ENCODE assay signal across 9 mouse cellular contexts in genomic region chr17:70968606-70969191, GRCm38 (mm10). TPM values are rescaled to one million over a fixed set of nuclear protein-coding genes. Genes with fewer than 3 reads are reported as not detected.
DNase-seq lines count a peak whose midpoint lies in the region; ATAC-seq and TF ChIP-seq lines count a peak whose summit lies in the region.
"Had no signal": no experiment of that assay in that cellular context is flagged by ENCODE, and none has a peak within 500 bp of the region (broad histone marks: within the 10 kb centered on the region; RNA-seq: fewer than 3 reads in every experiment).

No protein-coding gene starts in this region.

- H3K27ac ChIP-seq in kidney, adult 2 months (ENCODE audit: insufficient read depth, low read depth, low read length) = no peak overlapping the region
- no peak overlapping the region for H3K27ac ChIP-seq in forebrain, embryonic 14.5 days (ENCODE audit: low read depth, low read length)
- no peak overlapping the region for H3K27ac ChIP-seq in midbrain, embryonic 12.5 days (replicated peaks)
- H3K27ac ChIP-seq: liver, embryonic 15.5 days had no signal

- no peak overlapping the region for H3K4me3 ChIP-seq in kidney, adult 2 months (ENCODE audit: insufficient read depth, low read depth, low read length)
- no peak overlapping the region for H3K4me3 ChIP-seq in forebrain, embryonic 14.5 days (ENCODE audit: low read depth, low read length)
- H3K4me3 ChIP-seq in midbrain, embryonic 12.5 days = no peak overlapping the region
- H3K4me3 ChIP-seq: liver, embryonic 15.5 days had no signal

- peak; percentile 64 for DNase-seq in kidney, adult 2 months
- no peak for DNase-seq in kidney, postnatal 14 days
- DNase-seq in ES-CJ7 (ENCODE audit: low read depth, low spot score) = peak; percentile 73
- DNase-seq in forebrain, embryonic 14.5 days (ENCODE audit: low spot score) = peak; percentile 88
- no peak for DNase-seq in yolk sac, embryonic 10.5 days (ENCODE audit: low spot score)
- DNase-seq in gastrocnemius, adult 8-10 months (ENCODE audit: low spot score in 2 of 2) = no peak
- DNase-seq in right cerebral cortex, postnatal 36 days (ENCODE audit: low spot score in 2 of 2) = no peak

- no peak overlapping the region for H3K4me2 ChIP-seq in forebrain, embryonic 14.5 days (ENCODE audit: low read length)
- H3K4me2 ChIP-seq in midbrain, embryonic 12.5 days (replicated peaks) = no peak overlapping the region
- H3K4me2 ChIP-seq: liver, embryonic 15.5 days had no signal

- H3K36me3 ChIP-seq in kidney, adult 2 months (ENCODE audit: control insufficient read depth, insufficient read depth, low read length) = no peaks in the 10 kb centered on the region; the same call in 1 of the 2 replicates
- H3K36me3 ChIP-seq in forebrain, embryonic 14.5 days (ENCODE audit: control insufficient read depth, insufficient read depth, low read length) = peaks cover 7% of the 10 kb centered on the region
- H3K36me3 ChIP-seq in midbrain, embryonic 12.5 days = peaks cover 7% of the 10 kb centered on the region

- H3K4me1 ChIP-seq in kidney, adult 2 months (ENCODE audit: control insufficient read depth, insufficient read depth, low read length) = no peaks in the 10 kb centered on the region
- no peaks in the 10 kb centered on the region for H3K4me1 ChIP-seq in forebrain, embryonic 14.5 days (ENCODE audit: control insufficient read depth, insufficient read depth, low read length)
- H3K4me1 ChIP-seq in midbrain, embryonic 12.5 days = peaks cover 12% of the 10 kb centered on the region; the same call in 1 of the 2 replicates
- H3K4me1 ChIP-seq: liver, embryonic 15.5 days had no signal

- no peaks in the 10 kb centered on the region for H3K27me3 ChIP-seq in kidney, adult 2 months (replicated peaks; ENCODE audit: control insufficient read depth, insufficient read depth, low read length)
- no peaks in the 10 kb centered on the region for H3K27me3 ChIP-seq in forebrain, embryonic 14.5 days (replicated peaks; ENCODE audit: control insufficient read depth, insufficient read depth, low read length)
- H3K27me3 ChIP-seq in midbrain, embryonic 12.5 days = peaks cover 8% of the 10 kb centered on the region
- H3K27me3 ChIP-seq: liver, embryonic 15.5 days had no signal

- TF ChIP-seq CTCF in kidney, adult 2 months (conservative IDR thresholded peaks at IDR 0.05; ENCODE audit: insufficient read depth, insufficient read length, low read depth, low read length) = peak; percentile 37

- 13% methylated on average over 8 of the region's 8 CpGs for WGBS in kidney, adult 2 months
- WGBS in forebrain, embryonic 14.5 days = 30% methylated on average over 8 of the region's 8 CpGs
- 34% methylated on average over 8 of the region's 8 CpGs for WGBS in midbrain, embryonic 12.5 days

- no peaks in the 10 kb centered on the region for H3K9me3 ChIP-seq in forebrain, embryonic 14.5 days (replicated peaks; ENCODE audit: control insufficient read depth, low read length)
- H3K9me3 ChIP-seq in midbrain, embryonic 12.5 days = no peaks in the 10 kb centered on the region
- H3K9me3 ChIP-seq: liver, embryonic 15.5 days had no signal

- no peak overlapping the region for H3K9ac ChIP-seq in forebrain, embryonic 14.5 days (ENCODE audit: low read length)
- no peak overlapping the region for H3K9ac ChIP-seq in midbrain, embryonic 12.5 days (replicated peaks)
- H3K9ac ChIP-seq: liver, embryonic 15.5 days had no signal

- ATAC-seq in forebrain, embryonic 14.5 days = peak; percentile 60
- ATAC-seq in midbrain, embryonic 12.5 days (ENCODE audit: low FRiP score, low read depth) = peak; percentile 42; the same call in 1 of the 2 replicates

- TF ChIP-seq POLR2A in kidney, adult 2 months (IDR thresholded peaks at IDR 0.05; ENCODE audit: low read depth, low read length) = no peak

RNA-seq across cellular contexts. Expression of gene Myom1, which starts 33.7 kb away (rescaled TPM):
- polyA plus RNA-seq in kidney, adult 2 months (2012; rRNA removed) = 2.8 and 4.3 TPM in 2 replicates
- 0.82 and 1.0 TPM in 2 replicates for polyA plus RNA-seq in forebrain, embryonic 14.5 days (2014; fragmentation: Nextera tagmentation; extraction: Ambion mirVana)
- polyA plus RNA-seq in midbrain, embryonic 12.5 days (2016; fragmentation: Nextera tagmentation; extraction: Ambion mirVana) = 1.0 and 2.5 TPM in 2 replicates
- 1,000 to 10,000 TPM; 1,304 to 1,591 (median 1,439) TPM for total RNA-seq in gastrocnemius, adult 8-10 months (2022)

RNA-seq across cellular contexts. Expression of gene Myl12a, which starts 34.0 kb away (rescaled TPM):
- polyA plus RNA-seq in kidney, adult 2 months (2012; rRNA removed) = 119 and 160 TPM in 2 replicates
- polyA plus RNA-seq in forebrain, embryonic 14.5 days (2014; fragmentation: Nextera tagmentation; extraction: Ambion mirVana) = 143 and 158 TPM in 2 replicates
- polyA plus RNA-seq in midbrain, embryonic 12.5 days (2016; fragmentation: Nextera tagmentation; extraction: Ambion mirVana) = 275 and 332 TPM in 2 replicates
- 100 to 1,000 TPM; 326 to 366 (median 337) TPM for total RNA-seq in gastrocnemius, adult 8-10 months (2022)

Comparison
In these comparisons a context has a peak if more than half of its experiments do, and no peak if none do; other contexts are left out.
1. DNase-seq: peak in kidney, adult 2 months (single experiment), ES-CJ7 (single experiment) and forebrain, embryonic 14.5 days (single experiment); none in kidney, postnatal 14 days (single experiment), yolk sac, embryonic 10.5 days (single experiment), gastrocnemius, adult 8-10 months (0 of 2) and right cerebral cortex, postnatal 36 days (0 of 2).